ENCODE assay signal across 15 mouse cellular contexts in the genomic region with DNA sequence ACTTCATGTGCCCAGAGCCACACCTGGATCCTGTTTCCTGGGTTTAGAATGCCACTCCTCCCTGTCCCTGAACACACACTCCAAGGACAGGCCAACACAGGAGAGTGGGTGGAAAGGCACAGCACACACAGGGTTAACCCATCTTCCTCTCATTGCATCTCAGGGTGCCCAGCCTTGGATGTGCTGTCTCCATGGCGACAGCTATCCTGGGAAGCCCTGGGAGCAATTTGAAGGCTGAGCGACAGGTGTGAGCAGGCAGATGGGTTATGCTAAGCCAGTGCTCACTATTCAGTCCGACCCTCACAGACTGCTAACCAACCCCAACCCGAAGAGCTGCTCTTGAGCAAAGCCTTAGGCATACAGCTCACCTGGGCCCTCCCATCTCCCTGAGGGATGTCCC. TPM values are rescaled to one million over a fixed set of nuclear protein-coding genes. Genes with fewer than 3 reads are reported as not detected.
DNase-seq lines count a peak whose midpoint lies in the region; ATAC-seq lines count a peak whose summit lies in the region.
"Had no signal": no experiment of that assay in that cellular context is flagged by ENCODE, and none has a peak within 500 bp of the region (broad histone marks: within the 10 kb centered on the region; RNA-seq: fewer than 3 reads in every experiment).

No protein-coding gene starts in this region.

- no peaks in the 10 kb centered on the region for H3K9me3 ChIP-seq in hindbrain, embryonic 11.5 days (ENCODE audit: control insufficient read depth, low read length)
- H3K9me3 ChIP-seq in hindbrain, embryonic 10.5 days: no peaks in the 10 kb centered on the region
- H3K9me3 ChIP-seq in forebrain, embryonic 16.5 days (ENCODE audit: control insufficient read depth, low read length): no peaks in the 10 kb centered on the region
- H3K9me3 ChIP-seq in midbrain, embryonic 14.5 days (ENCODE audit: control insufficient read depth, low read length): no peaks in the 10 kb centered on the region
- no peaks in the 10 kb centered on the region for H3K9me3 ChIP-seq in kidney, embryonic 16.5 days (ENCODE audit: low read length)
- H3K9me3 ChIP-seq: heart, embryonic 13.5 days had no signal

- DNase-seq in hindbrain, embryonic 11.5 days (ENCODE audit: low spot score): peak; percentile 40
- DNase-seq in hindbrain, embryonic 10.5 days (ENCODE audit: low spot score): no peak
- peak; percentile 37 for DNase-seq in R1 (ENCODE audit: low read depth, low spot score)
- peak; percentile 83 for DNase-seq in midbrain, embryonic 14.5 days
- no peak for DNase-seq in cerebellum, adult 9-11 months
- DNase-seq in urinary bladder, postnatal 25 days (ENCODE audit: low spot score): no peak
- DNase-seq: adrenal gland, postnatal 14 days; gastrocnemius, postnatal 14 days; liver, postnatal 0 days; spleen, adult 18-20 months had no signal

- H3K27me3 ChIP-seq in hindbrain, embryonic 11.5 days (ENCODE audit: control insufficient read depth, insufficient read depth, low read length): peaks cover 17% of the 10 kb centered on the region
- H3K27me3 ChIP-seq in hindbrain, embryonic 10.5 days (ENCODE audit: insufficient read depth, poor library complexity, severe bottlenecking): peaks cover 53% of the 10 kb centered on the region
- 0 out of 2 replicates have a peak, but pooled peaks cover 6% of the 10 kb centered on the region for H3K27me3 ChIP-seq in forebrain, embryonic 16.5 days (replicated peaks; ENCODE audit: control insufficient read depth, insufficient read depth, low read length)
- peaks cover 12% of the 10 kb centered on the region; the same call in 1 of the 2 replicates for H3K27me3 ChIP-seq in midbrain, embryonic 14.5 days (ENCODE audit: control insufficient read depth, insufficient read depth, low read length)
- peaks cover 26% of the 10 kb centered on the region for H3K27me3 ChIP-seq in kidney, embryonic 16.5 days (ENCODE audit: insufficient read depth, low read length)

- H3K36me3 ChIP-seq in hindbrain, embryonic 11.5 days (ENCODE audit: control insufficient read depth, insufficient read depth, low read length): no peaks in the 10 kb centered on the region
- H3K36me3 ChIP-seq in hindbrain, embryonic 10.5 days: no peaks in the 10 kb centered on the region
- no peaks in the 10 kb centered on the region for H3K36me3 ChIP-seq in forebrain, embryonic 16.5 days (ENCODE audit: control insufficient read depth, insufficient read depth)
- H3K36me3 ChIP-seq in midbrain, embryonic 14.5 days (ENCODE audit: control insufficient read depth, insufficient read depth, low read length): no peaks in the 10 kb centered on the region
- H3K36me3 ChIP-seq in kidney, embryonic 16.5 days (ENCODE audit: insufficient read depth, low read length): no peaks in the 10 kb centered on the region
- H3K36me3 ChIP-seq: heart, embryonic 13.5 days; limb, embryonic 12.5 days had no signal

- H3K4me2 ChIP-seq in hindbrain, embryonic 11.5 days (replicated peaks; ENCODE audit: low read depth, low read length): 0 out of 2 replicates have a peak overlapping the region, but pooled peaks have one; percentile 2
- H3K4me2 ChIP-seq in forebrain, embryonic 16.5 days (ENCODE audit: low read length): peak overlapping the region; percentile 8
- H3K4me2 ChIP-seq in midbrain, embryonic 14.5 days (ENCODE audit: low read length): peak overlapping the region; percentile 38
- no peak overlapping the region for H3K4me2 ChIP-seq in kidney, embryonic 16.5 days (replicated peaks; ENCODE audit: low read depth, low read length)
- H3K4me2 ChIP-seq: heart, embryonic 13.5 days; limb, embryonic 12.5 days had no signal

- no peak overlapping the region for H3K27ac ChIP-seq in hindbrain, embryonic 11.5 days (ENCODE audit: low read depth, low read length)
- H3K27ac ChIP-seq in hindbrain, embryonic 10.5 days: no peak overlapping the region
- H3K27ac ChIP-seq in forebrain, embryonic 16.5 days (ENCODE audit: low read length): peak overlapping the region; percentile 57
- H3K27ac ChIP-seq in midbrain, embryonic 14.5 days (replicated peaks; ENCODE audit: low read depth, low read length): peak overlapping the region; percentile 77
- no peak overlapping the region for H3K27ac ChIP-seq in kidney, embryonic 16.5 days (ENCODE audit: low read length)
- H3K27ac ChIP-seq: heart, embryonic 13.5 days; limb, embryonic 12.5 days had no signal

- peak; percentile 38 for ATAC-seq in hindbrain, embryonic 11.5 days (ENCODE audit: low FRiP score)
- peak; percentile 65 for ATAC-seq in forebrain, embryonic 16.5 days
- peak; percentile 70 for ATAC-seq in midbrain, embryonic 14.5 days (ENCODE audit: low FRiP score, low TSS enrichment)
- no peak for ATAC-seq in kidney, embryonic 16.5 days (ENCODE audit: low FRiP score, low TSS enrichment)
- ATAC-seq: liver, postnatal 0 days had no signal

- H3K4me3 ChIP-seq in hindbrain, embryonic 11.5 days (ENCODE audit: low read depth, low read length): no peak overlapping the region
- no peak overlapping the region for H3K4me3 ChIP-seq in hindbrain, embryonic 10.5 days
- H3K4me3 ChIP-seq in forebrain, embryonic 16.5 days (replicated peaks; ENCODE audit: low read length): no peak overlapping the region
- no peak overlapping the region for H3K4me3 ChIP-seq in midbrain, embryonic 14.5 days (replicated peaks; ENCODE audit: low read depth, low read length)
- H3K4me3 ChIP-seq in kidney, embryonic 16.5 days (ENCODE audit: low read length): no peak overlapping the region
- H3K4me3 ChIP-seq: heart, embryonic 13.5 days; limb, embryonic 12.5 days had no signal

- H3K9ac ChIP-seq in hindbrain, embryonic 11.5 days (ENCODE audit: low read depth, low read length): no peak overlapping the region
- H3K9ac ChIP-seq in forebrain, embryonic 16.5 days (replicated peaks; ENCODE audit: low read depth, low read length): no peak overlapping the region
- H3K9ac ChIP-seq in midbrain, embryonic 14.5 days (replicated peaks; ENCODE audit: low read length): no peak overlapping the region
- no peak overlapping the region for H3K9ac ChIP-seq in kidney, embryonic 16.5 days (replicated peaks; ENCODE audit: low read length)
- H3K9ac ChIP-seq: heart, embryonic 13.5 days; limb, embryonic 12.5 days; liver, postnatal 0 days had no signal

- WGBS in hindbrain, embryonic 11.5 days: 27% methylated on average over 4 of the region's 4 CpGs
- 40% methylated on average over 4 of the region's 4 CpGs for WGBS in hindbrain, embryonic 10.5 days
- WGBS in forebrain, embryonic 16.5 days: 14% methylated on average over 4 of the region's 4 CpGs
- 7% methylated on average over 4 of the region's 4 CpGs for WGBS in midbrain, embryonic 14.5 days
- 31% methylated on average over 4 of the region's 4 CpGs for WGBS in kidney, embryonic 16.5 days

- 0 out of 2 replicates have a peak, but pooled peaks cover 12% of the 10 kb centered on the region for H3K4me1 ChIP-seq in hindbrain, embryonic 11.5 days (replicated peaks; ENCODE audit: control insufficient read depth, insufficient read depth, low read length)
- H3K4me1 ChIP-seq in hindbrain, embryonic 10.5 days (replicated peaks): peaks cover 63% of the 10 kb centered on the region
- peaks cover 36% of the 10 kb centered on the region for H3K4me1 ChIP-seq in forebrain, embryonic 16.5 days (replicated peaks; ENCODE audit: control insufficient read depth, insufficient read depth, low read length)
- H3K4me1 ChIP-seq in midbrain, embryonic 14.5 days (ENCODE audit: control insufficient read depth, insufficient read depth, low read length): peaks cover 48% of the 10 kb centered on the region
- no peaks in the 10 kb centered on the region for H3K4me1 ChIP-seq in kidney, embryonic 16.5 days (ENCODE audit: insufficient read depth, low read length)

RNA-seq across cellular contexts. Expression of gene Tmem179, which starts 9.3 kb away (rescaled TPM):
- 6.0 and 7.0 TPM in 2 replicates for polyA plus RNA-seq in hindbrain, embryonic 11.5 days (2014; fragmentation: Nextera tagmentation; extraction: Ambion mirVana)
- polyA plus RNA-seq in hindbrain, embryonic 10.5 days (2016; fragmentation: Nextera tagmentation; extraction: Ambion mirVana): 2.9 and 7.2 TPM in 2 replicates
- polyA plus RNA-seq in forebrain, embryonic 16.5 days (2015; fragmentation: Nextera tagmentation; extraction: Ambion mirVana): 49.7 and 71.7 TPM in 2 replicates
- polyA plus RNA-seq in midbrain, embryonic 14.5 days (2014; fragmentation: Nextera tagmentation; extraction: Ambion mirVana): 50.7 and 68.6 TPM in 2 replicates
- polyA plus RNA-seq in kidney, embryonic 16.5 days (2015; fragmentation: Nextera tagmentation; extraction: Ambion mirVana): 0.67 and 0.91 TPM in 2 replicates
- polyA plus RNA-seq: liver, postnatal 0 days had no signal

RNA-seq across cellular contexts. Expression of gene A530016L24Rik, which starts 18.0 kb away (rescaled TPM):
- not detected in 2 replicates for polyA plus RNA-seq in hindbrain, embryonic 11.5 days (2014; fragmentation: Nextera tagmentation; extraction: Ambion mirVana)
- not detected in 2 replicates for polyA plus RNA-seq in hindbrain, embryonic 10.5 days (2016; fragmentation: Nextera tagmentation; extraction: Ambion mirVana)
- polyA plus RNA-seq in forebrain, embryonic 16.5 days (2015; fragmentation: Nextera tagmentation; extraction: Ambion mirVana): 0.17 and 0.42 TPM in 2 replicates
- polyA plus RNA-seq in midbrain, embryonic 14.5 days (2014; fragmentation: Nextera tagmentation; extraction: Ambion mirVana): 0.12 TPM in 1 of 2 replicates, not detected in the other
- 0.13 and 0.19 TPM in 2 replicates for polyA plus RNA-seq in kidney, embryonic 16.5 days (2015; fragmentation: Nextera tagmentation; extraction: Ambion mirVana)
- polyA plus RNA-seq: cortical plate, adult 2 months; limb, embryonic 12.5 days; liver, postnatal 0 days had no signal

Comparison
In these comparisons a context has a peak if more than half of its experiments do, and no peak if none do; other contexts are left out.
1. DNase-seq: peak in hindbrain, embryonic 11.5 days (single experiment), R1 (single experiment) and midbrain, embryonic 14.5 days (single experiment); none in hindbrain, embryonic 10.5 days (single experiment), cerebellum, adult 9-11 months (single experiment) and urinary bladder, postnatal 25 days (single experiment).
2. H3K27ac ChIP-seq: peak in forebrain, embryonic 16.5 days (single experiment) and midbrain, embryonic 14.5 days (single experiment); none in hindbrain, embryonic 11.5 days (single experiment), hindbrain, embryonic 10.5 days (single experiment) and kidney, embryonic 16.5 days (single experiment).